Mouse (Mus musculus): ENCODE results near the gene Timp1.

DNA sequence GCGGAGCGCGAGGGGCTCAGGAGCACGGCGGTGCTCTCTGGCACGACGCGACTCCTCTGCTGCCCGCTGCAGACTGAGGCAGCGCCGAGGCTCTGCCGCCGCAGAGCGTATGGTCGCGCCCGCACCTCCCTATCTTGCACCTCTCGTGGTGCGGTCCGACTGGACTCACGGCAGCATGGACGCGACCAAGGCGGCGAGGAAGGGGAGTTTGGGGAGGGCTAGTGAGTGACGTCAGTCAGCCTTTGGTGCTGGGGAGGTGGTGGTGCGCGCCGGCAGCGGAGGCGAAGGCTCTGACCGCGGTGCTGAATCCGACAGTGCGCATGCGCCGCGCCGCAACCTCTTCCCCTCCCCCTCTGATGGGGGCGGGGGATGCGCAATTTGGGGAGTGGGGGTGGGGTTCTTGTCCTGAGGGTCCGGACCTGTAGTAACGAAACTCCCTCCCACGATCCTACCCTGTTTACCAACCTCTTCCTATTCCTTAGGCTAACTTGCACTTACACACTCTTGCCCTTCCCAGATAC is 50.9 kb downstream of the Timp1 start, which contains the start of gene Syn1:
- TF ChIP-seq POLR2A (IDR thresholded peaks at IDR 0.05; ENCODE audit: extremely low read depth, insufficient read depth, low read length) (peak; percentile 57; the same call in 1 of the 2 replicates), CTCF (IDR thresholded peaks at IDR 0.05; ENCODE audit: extremely low read depth, insufficient read depth, low read length) (no peak)

All from cortical plate, adult 2 months (tissue).